Mouse (Mus musculus) forebrain, embryonic 10.5 days (tissue): ENCODE data around the gene Rabgap1. TPM values are rescaled to one million over a fixed set of nuclear protein-coding genes. Genes with fewer than 3 reads are reported as not detected.

ENCODE experiments used
- polyA plus RNA-seq: library from polyadenylated mRNA; unstranded; fragments of >200 nt; fragmentation: Nextera tagmentation; extraction: Ambion mirVana; gene quantifications from 2 replicates; pipeline ENCODE4 v1.2.1, GENCODE M21; 2016

Gene Rabgap1
- polyA plus RNA-seq, 1 experiment from 2014 or later, result 42.1 TPM

Other genes starting within 250 kb of the Rabgap1 start
- not detected in 2 replicates for gene Olfr366, start 231.7 kb upstream of the Rabgap1 start, polyA plus RNA-seq
- not detected in 2 replicates for gene Olfr368, start 116.8 kb upstream of the Rabgap1 start, polyA plus RNA-seq
- 49.5 and 50.8 TPM in 2 replicates for gene Pdcl, start 83.9 kb upstream of the Rabgap1 start, polyA plus RNA-seq
- gene Rc3h2, start 20.4 kb upstream of the Rabgap1 start, polyA plus RNA-seq, result 17.9 and 20.5 TPM in 2 replicates
- gene Zbtb26, start 144 bp upstream of the Rabgap1 start, polyA plus RNA-seq, result 9.8 and 11.0 TPM in 2 replicates
- gene Zbtb6, start 108 bp upstream of the Rabgap1 start, polyA plus RNA-seq, result 6.0 and 6.7 TPM in 2 replicates
- gene Gpr21, start 73.1 kb downstream of the Rabgap1 start, polyA plus RNA-seq, result 1.3 and 1.5 TPM in 2 replicates